Mouse (Mus musculus) stomach, embryonic 15.5 days (tissue): Measurements from ENCODE around the gene Gltp. TPM values are rescaled to one million over a fixed set of nuclear protein-coding genes. Genes with fewer than 3 reads are reported as not detected.

Experiments used
- ATAC-seq: fragments of 200-750 bp; cut with Nextera tagmentation; 2 replicates; pipeline ENCODE4 v1.8.0; 2017; ENCODE audit warnings: low read depth, moderate number of reproducible peaks, moderate TSS enrichment; ENCODE audit not compliant: insufficient read depth, low FRiP score
- H3K27ac ChIP-seq: fragments of 300-500 bp; sonication (generic); 2 replicates; pipeline ENCODE4 v1.5.1; 2015; ENCODE audit warnings: mild to moderate bottlenecking, inconsistent platforms
- H3K27me3 ChIP-seq: fragments of 300-500 bp; sonication (generic); replicated peaks from 2 replicates; pipeline ENCODE4 v1.6.1; 2015; ENCODE audit warnings: inconsistent platforms
- H3K36me3 ChIP-seq: fragments of 300-500 bp; sonication (generic); 2 replicates; pipeline ENCODE4 v1.6.1; 2015; ENCODE audit warnings: inconsistent platforms
- H3K4me1 ChIP-seq: fragments of 300-500 bp; sonication (generic); 2 replicates; pipeline ENCODE4 v1.6.1; 2015; ENCODE audit warnings: inconsistent platforms
- H3K4me2 ChIP-seq: fragments of 300-500 bp; sonication (generic); 2 replicates; pipeline ENCODE4 v1.6.1; 2015; ENCODE audit warnings: mild to moderate bottlenecking, inconsistent platforms
- H3K4me3 ChIP-seq: fragments of 300-500 bp; sonication (generic); replicated peaks from 2 replicates; pipeline ENCODE4 v1.5.1; 2015; ENCODE audit warnings: inconsistent platforms
- H3K9ac ChIP-seq: fragments of 300-500 bp; sonication (generic); 2 replicates; pipeline ENCODE4 v1.6.1; 2015; ENCODE audit warnings: inconsistent platforms
- H3K9me3 ChIP-seq: fragments of 300-500 bp; sonication (generic); 2 replicates; pipeline ENCODE4 v1.6.1; 2016; ENCODE audit warnings: inconsistent platforms
- WGBS: fragments of 180-500 bp; shearing (Covaris S2); methylation state at CpG from one replicate; pipeline ENCODE4 v1.1.7; 2015; 5-methylcytosine and 5-hydroxymethylcytosine counted together
- microRNA-seq: library from miRNA; unstranded; fragments of <30 nt; microRNA quantifications from one replicate; pipeline ENCODE4, GENCODE M21; 2016
- polyA plus RNA-seq: library from polyadenylated mRNA; unstranded; fragments of >200 nt; fragmentation: Nextera tagmentation; extraction: Ambion mirVana; gene quantifications from 2 replicates; pipeline ENCODE4 v1.2.1, GENCODE M21; 2015

Gene Gltp
- polyA plus RNA-seq, 1 experiment from 2014 or later, result 144 TPM

DNA sequence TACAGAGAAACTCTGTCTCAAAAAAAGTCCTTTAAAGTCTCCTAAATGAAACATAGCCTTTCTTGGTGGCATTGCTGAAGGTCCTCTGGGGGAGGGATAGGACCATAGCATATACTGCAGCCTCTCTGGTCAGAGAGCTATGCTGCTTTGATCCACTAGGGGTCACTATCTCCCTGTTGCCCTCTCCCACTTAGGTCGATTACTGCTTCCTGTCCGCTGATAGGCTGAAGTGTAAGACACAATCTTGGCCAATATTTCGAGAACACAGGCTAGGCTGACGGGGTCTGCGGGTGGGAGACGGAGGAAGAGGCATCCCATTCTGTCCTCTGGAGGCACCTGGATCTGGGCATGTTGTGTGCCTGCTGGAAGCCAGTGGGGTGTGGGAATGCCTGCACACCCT lies 70.5 kb downstream of the Gltp start:
- Histone ChIP-seq H3K9ac (no peak overlapping the region), H3K4me2 (no peak overlapping the region), H3K27ac (no peak overlapping the region), H3K4me1 (no peaks in the 10 kb centered on the region), H3K4me3 (no peak overlapping the region), H3K27me3 (no peaks in the 10 kb centered on the region), H3K9me3 (no peaks in the 10 kb centered on the region), H3K36me3 (no peaks in the 10 kb centered on the region)
- no peak for ATAC-seq
- WGBS, result 40% methylated on average over 6 of the region's 6 CpGs

Small RNA genes within 50 kb of the gene (microRNA-seq; reads per million reads assigned to microRNA genes)
- not detected for gene Mir7028

Other genes starting within 250 kb of the Gltp start
- gene Mmab, start 246.9 kb downstream of the Gltp start, polyA plus RNA-seq, result 28.8 and 29.8 TPM in 2 replicates
- gene Mvk, start 246.7 kb downstream of the Gltp start, polyA plus RNA-seq, result 49.7 and 51.5 TPM in 2 replicates
- gene Fam222a, start 123.0 kb downstream of the Gltp start, polyA plus RNA-seq, result 2.9 and 3.8 TPM in 2 replicates
- 1.7 and 1.9 TPM in 2 replicates for gene Trpv4, start 32.6 kb downstream of the Gltp start, polyA plus RNA-seq
- 11.5 and 11.6 TPM in 2 replicates for gene Tchp, start 16.8 kb upstream of the Gltp start, polyA plus RNA-seq
- 48.9 and 49.0 TPM in 2 replicates for gene Ankrd13a, start 83.7 kb upstream of the Gltp start, polyA plus RNA-seq
- 36.7 and 39.8 TPM in 2 replicates for gene Git2, start 84.5 kb upstream of the Gltp start, polyA plus RNA-seq
- gene 1500011B03Rik, start 132.5 kb upstream of the Gltp start, polyA plus RNA-seq, result 78.6 and 82.0 TPM in 2 replicates
- not detected in 2 replicates for gene 4930519G04Rik, start 162.7 kb upstream of the Gltp start, polyA plus RNA-seq
- gene Gm9936, start 167.7 kb upstream of the Gltp start, polyA plus RNA-seq, result 0.09 and 0.12 TPM in 2 replicates
- 6.9 and 8.5 TPM in 2 replicates for gene Oasl2, start 206.0 kb upstream of the Gltp start, polyA plus RNA-seq
- gene Oasl1, start 232.3 kb upstream of the Gltp start, polyA plus RNA-seq, result 0.90 and 1.2 TPM in 2 replicates